Mouse (Mus musculus): ENCODE results near the gene Sox14.

DNA sequence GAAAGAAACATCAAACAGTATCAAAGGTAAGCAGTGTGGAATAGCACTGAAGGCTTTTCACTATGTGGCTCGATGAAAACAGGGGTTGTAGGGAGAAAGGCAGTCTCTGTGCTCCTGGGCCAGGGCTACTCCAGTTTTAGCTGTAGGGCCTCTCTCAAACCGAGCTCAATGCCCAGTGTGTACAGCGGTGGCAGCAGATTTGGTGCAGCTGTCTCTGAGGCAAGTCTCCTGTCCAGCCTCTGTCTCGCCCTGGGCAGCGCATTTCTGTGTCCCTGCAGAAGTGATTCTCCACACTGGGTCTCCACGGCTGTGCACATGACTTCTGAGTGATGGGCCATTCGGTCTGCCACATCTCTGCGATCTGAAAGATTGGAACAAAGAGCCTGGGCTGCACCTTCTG lies 27.6 kb downstream of the Sox14 start:
- TF ChIP-seq CTCF (IDR thresholded peaks at IDR 0.05; ENCODE audit: insufficient read depth, low read depth, low read length) (no peak), POLR2A (IDR thresholded peaks at IDR 0.05; ENCODE audit: insufficient read depth, low read depth, low read length) (no peak)

All from olfactory bulb, adult 2 months (tissue).